Mouse (Mus musculus) natural killer cell, adult 2 months (primary cell): Measurements from ENCODE around the gene Pold1.

ENCODE experiments used
- DNase-seq, 2 experiments: peaks; one replicate each; pipeline ENCODE4 v3.0.0; 2022; ENCODE audit warnings: low spot score in 2 of 2

Pold1 gene

DNA sequence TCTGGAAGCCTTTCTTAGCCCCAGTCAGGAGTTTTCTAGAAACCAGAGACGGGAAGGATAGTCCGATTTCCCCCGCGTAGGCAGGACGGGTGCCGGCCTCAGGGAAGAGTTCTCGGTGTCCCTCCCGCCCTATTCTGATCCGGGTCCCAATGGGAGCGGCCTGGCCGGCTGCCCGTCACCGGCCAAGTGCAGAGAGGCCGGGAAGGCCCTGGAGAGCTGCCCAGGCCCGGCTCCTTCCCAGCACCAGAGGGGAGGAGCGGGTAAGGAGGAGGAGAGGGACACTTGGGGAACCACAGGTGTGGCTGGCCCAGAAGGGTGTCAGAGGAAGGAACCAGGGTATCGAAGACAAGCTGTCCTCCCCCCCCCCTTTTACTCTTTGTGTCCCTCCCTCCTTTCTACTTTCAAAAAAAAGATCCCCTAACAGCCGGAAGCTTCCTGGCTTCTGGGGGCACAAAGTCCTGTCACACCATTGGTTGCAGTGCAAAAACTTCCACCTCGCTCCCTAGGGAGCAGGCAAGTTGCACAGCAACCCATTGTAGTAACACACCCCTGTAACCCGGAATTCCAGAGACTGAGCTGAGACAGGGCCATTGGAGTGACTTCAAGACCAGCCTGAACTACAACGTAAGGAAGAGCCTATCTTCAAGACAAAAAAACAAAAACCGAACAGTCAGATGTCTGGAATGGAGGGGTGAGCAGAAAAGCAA is 23.4 kb downstream of the Pold1 start:
- no peak for DNase-seq

DNA sequence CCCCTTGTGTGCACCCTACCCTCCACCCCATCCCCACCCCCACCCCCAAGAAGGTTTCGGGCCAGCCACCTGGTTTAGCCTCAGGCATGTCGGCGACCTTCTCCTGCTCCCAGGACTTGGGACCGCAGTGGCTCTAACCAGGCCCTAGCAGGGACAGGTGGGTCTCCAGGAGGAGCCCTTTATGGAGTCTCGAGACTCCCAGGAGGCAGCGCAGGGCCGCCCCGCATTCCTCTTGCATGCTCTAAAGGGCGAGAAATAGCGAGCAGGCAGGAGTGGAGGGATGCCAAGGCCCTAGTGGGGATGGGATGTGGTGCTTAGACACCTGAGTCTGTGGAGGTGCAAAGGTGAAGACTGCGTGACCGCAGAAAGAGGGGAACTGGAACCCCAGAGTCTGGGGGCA is 24.1 kb downstream of the Pold1 start, which contains the start of gene Mybpc2:
Gene Mybpc2 (minus strand): TSS at position 155 of the 400 bp plus-strand sequence.
- DNase-seq: no peak

DNA sequence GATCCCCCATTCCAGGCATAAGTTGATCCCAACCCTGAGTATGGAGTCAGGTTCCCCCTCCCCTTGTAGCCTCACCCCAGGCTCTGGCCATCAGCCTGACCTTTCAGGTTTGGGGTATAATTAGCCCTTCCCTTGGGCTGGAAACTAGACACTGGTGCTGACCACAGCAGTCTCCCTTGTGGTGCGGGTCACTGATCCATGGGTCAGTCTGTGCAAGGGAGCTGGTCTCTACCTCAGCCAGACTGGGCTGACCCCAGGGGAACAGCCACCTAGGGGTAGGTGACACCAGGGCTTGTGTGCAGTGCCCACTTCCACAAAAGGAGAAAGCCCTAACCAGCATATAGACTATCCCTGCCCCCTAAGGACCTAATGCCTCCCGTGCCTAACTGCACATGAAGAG is 25.6 kb downstream of the Pold1 start:
- no peak for DNase-seq

DNA sequence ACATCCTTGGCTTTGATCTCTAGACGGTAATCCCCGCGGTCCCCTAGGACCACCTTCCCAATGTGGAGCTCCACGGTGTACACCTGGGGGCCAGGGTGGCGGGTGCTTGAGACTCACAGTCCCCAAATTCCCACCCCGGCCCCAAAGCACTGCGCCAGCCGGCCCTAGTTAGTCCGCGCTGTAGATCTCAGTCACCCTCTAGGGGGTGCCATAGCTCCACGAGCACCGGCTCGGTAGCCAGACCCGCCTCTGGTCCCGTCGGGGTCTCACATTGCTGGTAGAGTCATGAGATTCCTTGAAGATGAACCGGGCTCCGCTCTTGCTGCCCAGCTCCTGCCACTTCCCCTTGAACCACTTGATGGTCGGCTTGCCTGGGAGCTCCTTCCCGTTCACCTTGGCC is 26.9 kb downstream of the Pold1 start:
- DNase-seq: peak in 1 of 2 experiments; percentile 68

DNA sequence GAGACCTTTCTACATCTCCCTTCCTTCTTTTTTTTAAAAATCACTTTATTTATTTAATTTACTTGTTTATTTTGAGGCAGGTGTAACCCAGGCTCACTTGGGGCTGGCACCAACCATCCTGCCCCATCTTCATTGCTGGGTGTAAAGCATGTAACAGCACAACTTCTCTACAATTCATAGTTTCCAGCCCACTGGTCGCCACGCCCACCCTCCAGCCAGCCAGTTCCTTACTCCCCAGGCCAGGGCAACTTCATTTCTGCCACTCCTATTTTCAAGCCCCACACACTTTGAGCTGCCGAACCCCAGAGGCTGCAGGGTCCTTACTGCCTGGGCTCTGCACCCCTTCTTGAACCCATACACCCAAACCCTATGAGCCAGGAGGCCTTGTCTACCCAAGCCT is 27.7 kb downstream of the Pold1 start:
- no peak for DNase-seq

GRCm38 (mm10) chr7:44519240-44519913 is 29.3 kb downstream of the Pold1 start:
- DNase-seq: no peak

- no peak for DNase-seq
Observed at GRCm38 (mm10) chr7:44507491-44507890, 41.2 kb downstream of the Pold1 start.

GRCm38 (mm10) chr7:44501563-44502115 is 47.0 kb downstream of the Pold1 start:
- DNase-seq: peak; percentile 70 to 81

DNA sequence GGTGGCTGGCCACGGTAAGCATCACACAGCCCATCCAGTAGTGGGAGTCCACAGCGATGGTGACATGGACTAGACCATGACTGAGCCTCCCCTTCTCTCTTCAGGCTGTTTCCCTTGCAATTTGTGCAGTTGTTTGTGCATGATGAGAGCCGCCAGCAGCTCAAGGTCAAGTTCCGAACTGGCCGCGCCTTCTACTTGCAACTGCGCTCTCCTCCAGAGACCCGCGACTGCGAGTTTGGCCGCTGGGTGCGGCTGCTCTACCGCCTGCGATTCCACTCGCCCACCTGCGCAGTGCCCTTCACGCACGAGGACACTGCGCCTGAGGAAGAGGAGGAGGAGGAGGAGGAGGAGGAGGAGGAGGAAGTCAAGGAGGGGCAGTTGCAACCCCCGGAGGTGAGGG is 48.6 kb downstream of the Pold1 start:
- DNase-seq: no peak

DNA sequence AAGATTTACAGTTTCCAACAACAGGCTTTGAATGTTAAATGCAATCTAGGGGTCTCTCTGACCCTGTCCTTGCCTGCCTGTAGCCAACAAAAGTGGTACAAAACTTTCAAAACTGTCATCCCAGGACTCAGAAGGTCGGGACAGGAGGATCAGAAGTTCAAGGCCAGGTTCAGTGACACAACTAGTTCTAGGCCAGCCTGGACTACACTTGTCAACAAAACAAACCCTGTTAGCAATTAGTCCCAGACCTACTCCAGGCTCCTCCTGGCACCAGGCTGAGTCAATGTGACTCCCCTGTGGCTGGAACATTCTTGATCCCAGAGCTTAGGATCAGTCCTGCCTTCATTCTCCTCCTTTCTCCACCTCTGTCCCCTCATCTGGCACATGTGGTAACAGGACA is 49.7 kb downstream of the Pold1 start:
- no peak for DNase-seq

DNA sequence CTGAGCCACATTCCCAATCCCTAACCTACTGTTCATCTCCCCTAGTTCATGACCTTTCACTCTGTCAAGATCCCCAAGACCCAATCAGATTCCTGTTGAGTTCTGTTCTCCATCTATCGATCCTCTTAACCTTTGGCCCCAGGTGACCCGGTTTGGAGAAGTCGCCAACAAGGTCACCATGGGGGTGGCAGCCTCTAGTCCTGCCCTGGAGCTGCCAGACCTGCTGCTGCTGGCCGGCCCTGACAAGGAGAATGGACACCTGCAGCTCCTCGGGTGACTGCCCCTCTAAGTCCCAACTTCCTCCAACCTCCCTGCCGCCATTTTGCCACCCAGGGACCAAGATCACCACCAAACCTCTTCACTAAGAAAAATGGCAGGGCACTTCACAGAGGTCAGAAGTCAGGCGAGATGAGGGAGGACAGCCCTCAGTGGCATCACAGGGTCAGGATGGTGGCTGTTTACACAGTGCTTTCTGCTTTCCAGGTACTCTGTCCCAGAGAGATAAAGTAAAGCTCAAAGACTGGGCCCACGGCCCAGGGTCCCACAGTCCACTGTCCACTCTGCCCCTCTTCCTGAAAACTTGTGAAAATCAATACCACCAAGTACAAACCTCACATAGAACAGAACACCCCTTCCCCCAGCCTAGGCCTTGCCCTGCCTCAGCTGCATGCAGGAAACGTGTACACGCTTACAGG is 51.1 kb downstream of the Pold1 start:
- DNase-seq: no peak

GRCm38 (mm10) chr7:44496771-44497109 is 51.9 kb downstream of the Pold1 start:
- DNase-seq: no peak

GRCm38 (mm10) chr7:44495992-44496770 is 52.5 kb downstream of the Pold1 start, which contains the start of the genes Emc10 and Fam71e1:
TSS of gene Emc10 (minus strand) at chr7:44496529.
TSS of gene Fam71e1 (plus strand) at chr7:44496581.
- peak; percentile 97 to 99 for DNase-seq

GRCm38 (mm10) chr7:44495086-44495485 is 53.6 kb downstream of the Pold1 start:
- no peak for DNase-seq

- no peak for DNase-seq
Observed at GRCm38 (mm10) chr7:44494681-44495080, 54.0 kb downstream of the Pold1 start.

DNA sequence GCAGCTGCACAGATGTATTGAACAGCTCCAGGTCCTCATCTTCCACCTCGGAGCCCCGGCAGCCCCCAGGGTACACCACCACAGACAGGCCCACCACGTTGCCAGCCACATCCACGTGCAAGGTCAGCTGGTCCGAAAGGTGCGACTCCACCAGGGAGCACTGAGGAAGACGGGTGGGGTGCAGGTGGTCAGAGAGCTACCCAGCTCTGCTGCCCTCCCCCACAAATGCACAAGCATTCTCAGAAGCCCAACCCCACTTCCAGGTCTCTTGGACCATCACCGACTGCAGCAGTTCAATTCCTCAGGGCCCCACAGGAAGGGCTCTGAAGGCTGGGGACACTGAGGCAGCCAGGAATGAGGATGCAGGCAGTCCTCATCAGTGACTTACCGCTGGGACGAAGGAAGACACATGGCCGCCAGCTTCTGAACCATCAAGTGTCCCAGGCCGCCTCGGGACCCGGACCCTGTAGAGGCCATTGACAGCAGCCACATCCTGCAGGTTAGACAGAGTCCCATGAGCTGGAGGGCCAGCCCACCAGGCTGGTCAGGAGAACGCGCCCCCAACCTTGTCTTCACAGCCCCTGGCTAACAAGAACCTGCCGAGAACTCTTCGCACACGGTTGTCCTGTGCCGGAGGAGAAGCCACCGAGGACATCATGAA is 56.4 kb downstream of the Pold1 start:
- DNase-seq: no peak

GRCm38 (mm10) chr7:44491391-44491790 is 57.3 kb downstream of the Pold1 start:
- DNase-seq: no peak

GRCm38 (mm10) chr7:44490281-44490680 is 58.4 kb downstream of the Pold1 start:
- DNase-seq: no peak

DNA sequence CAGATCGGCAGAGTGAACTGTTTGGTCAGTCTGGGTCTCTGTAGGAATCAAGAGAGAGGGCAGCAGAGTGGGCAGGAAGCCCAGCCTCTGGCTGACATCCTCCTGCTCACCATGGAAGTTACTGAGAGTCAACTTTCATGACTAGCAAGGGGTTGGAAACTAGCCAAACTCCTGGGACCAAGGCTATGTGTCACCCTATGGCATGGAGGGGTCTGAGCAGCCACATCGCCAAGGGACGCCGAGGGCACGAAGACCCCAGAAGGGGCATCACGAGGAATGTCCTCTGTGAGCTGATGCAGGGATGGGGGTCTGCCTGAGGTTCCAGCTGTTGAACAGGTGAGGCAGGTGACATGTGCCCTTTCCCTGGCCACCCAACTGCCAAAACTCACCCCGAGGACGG is 60.1 kb downstream of the Pold1 start:
- DNase-seq: no peak

GRCm38 (mm10) chr7:44487936-44488335 is 60.7 kb downstream of the Pold1 start:
- no peak for DNase-seq

GRCm38 (mm10) chr7:44486927-44487575 is 61.6 kb downstream of the Pold1 start:
- DNase-seq: no peak
